In the genomic region with DNA sequence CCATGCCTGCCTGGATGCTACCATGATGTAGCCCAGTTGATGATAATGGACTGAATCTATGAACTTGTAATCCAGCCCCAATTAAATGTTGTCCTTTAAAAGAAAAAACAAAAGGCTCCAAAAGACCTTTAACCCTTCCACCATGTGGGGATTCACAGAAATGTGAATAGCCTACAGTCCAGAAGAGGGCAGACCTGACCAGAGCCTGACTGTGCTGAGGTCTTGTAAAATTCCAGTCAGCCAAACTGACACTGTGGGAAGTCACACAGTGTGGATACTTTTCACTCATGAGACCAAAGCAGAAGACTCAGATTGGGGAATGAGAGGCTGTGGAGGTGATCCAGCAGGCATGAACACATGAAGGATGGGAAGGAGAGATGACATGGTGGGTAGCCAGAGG, we compare ENCODE assay signal across 22 mouse cellular contexts. TPM values are rescaled to one million over a fixed set of nuclear protein-coding genes. Genes with fewer than 3 reads are reported as not detected.
DNase-seq lines count a peak whose midpoint lies in the region; ATAC-seq and TF ChIP-seq lines count a peak whose summit lies in the region.
"Had no signal": no experiment of that assay in that cellular context is flagged by ENCODE, and none has a peak within 500 bp of the region (broad histone marks: within the 10 kb centered on the region; RNA-seq: fewer than 3 reads in every experiment).

No protein-coding gene starts in this region.

- peaks cover 21% of the 10 kb centered on the region for H3K4me1 ChIP-seq in cerebellum, adult 2 months (ENCODE audit: control insufficient read depth, insufficient read depth, low read length)
- no peaks in the 10 kb centered on the region for H3K4me1 ChIP-seq in kidney, adult 2 months (ENCODE audit: control insufficient read depth, insufficient read depth, low read length)
- H3K4me1 ChIP-seq in midbrain, postnatal 0 days (ENCODE audit: insufficient read depth, low read length), result no peaks in the 10 kb centered on the region
- H3K4me1 ChIP-seq in midbrain, embryonic 14.5 days (ENCODE audit: control insufficient read depth, insufficient read depth, low read length), result no peaks in the 10 kb centered on the region
- peaks cover 5% of the 10 kb centered on the region; the same call in 1 of the 2 replicates for H3K4me1 ChIP-seq in forebrain, embryonic 10.5 days
- H3K4me1 ChIP-seq: heart, embryonic 13.5 days; hindbrain, embryonic 12.5 days had no signal

- H3K4me3 ChIP-seq in cerebellum, adult 2 months (replicated peaks; ENCODE audit: insufficient read depth, low read depth, low read length), result no peak overlapping the region
- H3K4me3 ChIP-seq in kidney, adult 2 months (ENCODE audit: insufficient read depth, low read depth, low read length), result no peak overlapping the region
- H3K4me3 ChIP-seq in midbrain, postnatal 0 days (ENCODE audit: low read depth, low read length), result no peak overlapping the region
- no peak overlapping the region for H3K4me3 ChIP-seq in midbrain, embryonic 14.5 days (replicated peaks; ENCODE audit: low read depth, low read length)
- H3K4me3 ChIP-seq in forebrain, embryonic 10.5 days, result no peak overlapping the region
- H3K4me3 ChIP-seq: embryonic facial prominence, embryonic 12.5 days; heart, embryonic 13.5 days; hindbrain, embryonic 12.5 days; limb, embryonic 10.5 days had no signal

- peak in 1 of 2 experiments; percentile 41 for DNase-seq in cerebellum, adult 2 months
- DNase-seq in cerebellum, adult 9-11 months, result no peak
- DNase-seq in kidney, adult 2 months, result peak; percentile 22
- DNase-seq in kidney, postnatal 10 days, result no peak
- no peak for DNase-seq in midbrain, postnatal 0 days (ENCODE audit: low spot score)
- no peak for DNase-seq in midbrain, embryonic 14.5 days
- no peak for DNase-seq in forebrain, embryonic 10.5 days (ENCODE audit: extremely low spot score, low spot score)
- DNase-seq in heart, adult 8-10 months (ENCODE audit: low spot score), result no peak
- DNase-seq: gastrocnemius, postnatal 36 days; lung, adult 18-20 months; thymus, adult 2 months had no signal

- no peaks in the 10 kb centered on the region for H3K27me3 ChIP-seq in cerebellum, adult 2 months (ENCODE audit: control insufficient read depth, insufficient read depth, low read length)
- no peaks in the 10 kb centered on the region for H3K27me3 ChIP-seq in kidney, adult 2 months (replicated peaks; ENCODE audit: control insufficient read depth, insufficient read depth, low read length)
- no peaks in the 10 kb centered on the region for H3K27me3 ChIP-seq in midbrain, postnatal 0 days (ENCODE audit: insufficient read depth, low read length)
- H3K27me3 ChIP-seq in midbrain, embryonic 14.5 days (ENCODE audit: control insufficient read depth, insufficient read depth, low read length), result no peaks in the 10 kb centered on the region
- 0 out of 2 replicates have a peak, but pooled peaks cover under 1% of the 10 kb centered on the region for H3K27me3 ChIP-seq in forebrain, embryonic 10.5 days (ENCODE audit: poor library complexity, severe bottlenecking)
- H3K27me3 ChIP-seq: heart, embryonic 13.5 days had no signal

- H3K4me2 ChIP-seq in midbrain, postnatal 0 days (ENCODE audit: low read depth, low read length, poor library complexity, severe bottlenecking), result no peak overlapping the region
- H3K4me2 ChIP-seq in midbrain, embryonic 14.5 days (ENCODE audit: low read length), result no peak overlapping the region
- H3K4me2 ChIP-seq: embryonic facial prominence, embryonic 12.5 days; heart, embryonic 13.5 days; hindbrain, embryonic 12.5 days had no signal

- H3K9me3 ChIP-seq in midbrain, postnatal 0 days (ENCODE audit: low read length), result no peaks in the 10 kb centered on the region
- H3K9me3 ChIP-seq in midbrain, embryonic 14.5 days (ENCODE audit: control insufficient read depth, low read length), result no peaks in the 10 kb centered on the region
- no peaks in the 10 kb centered on the region for H3K9me3 ChIP-seq in forebrain, embryonic 10.5 days
- H3K9me3 ChIP-seq: embryonic facial prominence, embryonic 12.5 days; heart, embryonic 13.5 days; hindbrain, embryonic 12.5 days; limb, embryonic 10.5 days had no signal

- TF ChIP-seq CTCF in cerebellum, adult 2 months (IDR thresholded peaks at IDR 0.05; ENCODE audit: borderline replicate concordance, insufficient read depth, low read depth, low read length), result peak; percentile 66
- peak; percentile 53 for TF ChIP-seq CTCF in kidney, adult 2 months (conservative IDR thresholded peaks at IDR 0.05; ENCODE audit: insufficient read depth, insufficient read length, low read depth, low read length)
- TF ChIP-seq CTCF in midbrain, postnatal 0 days (IDR thresholded peaks at IDR 0.05), result 0 out of 2 replicates have a peak, but pooled peaks have one; percentile 33

- no peak for TF ChIP-seq POLR2A in cerebellum, adult 2 months (IDR thresholded peaks at IDR 0.05; ENCODE audit: borderline replicate concordance, insufficient read depth, low read length)
- TF ChIP-seq POLR2A in kidney, adult 2 months (IDR thresholded peaks at IDR 0.05; ENCODE audit: low read depth, low read length), result no peak

- no peak overlapping the region for H3K9ac ChIP-seq in midbrain, postnatal 0 days (replicated peaks; ENCODE audit: low read length, poor library complexity, severe bottlenecking)
- no peak overlapping the region for H3K9ac ChIP-seq in midbrain, embryonic 14.5 days (replicated peaks; ENCODE audit: low read length)
- H3K9ac ChIP-seq: embryonic facial prominence, embryonic 12.5 days; heart, embryonic 13.5 days; hindbrain, embryonic 12.5 days had no signal

- no peak for ATAC-seq in midbrain, postnatal 0 days (ENCODE audit: low FRiP score)
- no peak for ATAC-seq in midbrain, embryonic 14.5 days (ENCODE audit: low FRiP score, low TSS enrichment)
- ATAC-seq: intestine, embryonic 16.5 days had no signal

- no peaks in the 10 kb centered on the region for H3K36me3 ChIP-seq in kidney, adult 2 months (ENCODE audit: control insufficient read depth, insufficient read depth, low read length)
- H3K36me3 ChIP-seq in midbrain, postnatal 0 days (ENCODE audit: insufficient read depth, low read length), result no peaks in the 10 kb centered on the region
- H3K36me3 ChIP-seq in midbrain, embryonic 14.5 days (ENCODE audit: control insufficient read depth, insufficient read depth, low read length), result no peaks in the 10 kb centered on the region
- no peaks in the 10 kb centered on the region for H3K36me3 ChIP-seq in forebrain, embryonic 10.5 days (replicated peaks)
- H3K36me3 ChIP-seq: embryonic facial prominence, embryonic 12.5 days; heart, embryonic 13.5 days; hindbrain, embryonic 12.5 days; limb, embryonic 10.5 days had no signal

- H3K27ac ChIP-seq in cerebellum, adult 2 months (ENCODE audit: insufficient read depth, low read length), result no peak overlapping the region
- H3K27ac ChIP-seq in kidney, adult 2 months (ENCODE audit: insufficient read depth, low read depth, low read length), result no peak overlapping the region
- H3K27ac ChIP-seq in midbrain, postnatal 0 days (ENCODE audit: low read depth, low read length), result no peak overlapping the region
- H3K27ac ChIP-seq in midbrain, embryonic 14.5 days (replicated peaks; ENCODE audit: low read depth, low read length), result no peak overlapping the region
- H3K27ac ChIP-seq in forebrain, embryonic 10.5 days, result no peak overlapping the region
- H3K27ac ChIP-seq: embryonic facial prominence, embryonic 12.5 days; heart, embryonic 13.5 days; hindbrain, embryonic 12.5 days; limb, embryonic 10.5 days had no signal

RNA-seq across cellular contexts. Expression of a gene that starts 12.8 kb away (rescaled TPM):
- 175 and 183 TPM in 2 replicates for polyA plus RNA-seq in cerebellum, adult 2 months (2012; rRNA removed)
- polyA plus RNA-seq in kidney, adult 2 months (2012; rRNA removed), result 3.1 and 4.1 TPM in 2 replicates
- 16.4 and 21.8 TPM in 2 replicates for total RNA-seq in midbrain, postnatal 0 days (2014; rRNA removed)
- polyA plus RNA-seq in midbrain, postnatal 0 days (2015; fragmentation: Nextera tagmentation; extraction: Ambion mirVana), result 20.8 and 23.5 TPM in 2 replicates
- polyA plus RNA-seq in midbrain, embryonic 14.5 days (2014; fragmentation: Nextera tagmentation; extraction: Ambion mirVana), result 3.9 and 6.1 TPM in 2 replicates
- polyA plus RNA-seq in forebrain, embryonic 10.5 days (2016; fragmentation: Nextera tagmentation; extraction: Ambion mirVana), result 0.51 and 1.00 TPM in 2 replicates
- 1 to 10 TPM; 2.4 to 4.7 (median 3.4) TPM for total RNA-seq in heart, adult 8-10 months (2022)
- total RNA-seq: megakaryocyte-erythroid progenitor cell, adult 5-6 weeks had no signal

RNA-seq across cellular contexts. Expression of a gene that starts 21.7 kb away (rescaled TPM):
- polyA plus RNA-seq in cerebellum, adult 2 months (2012; rRNA removed), result 1.00 and 1.0 TPM in 2 replicates
- polyA plus RNA-seq in kidney, adult 2 months (2012; rRNA removed), result 0.36 TPM in 1 of 2 replicates, not detected in the other
- total RNA-seq in midbrain, postnatal 0 days (2014; rRNA removed), result 3.3 TPM in 1 of 2 replicates, not detected in the other
- polyA plus RNA-seq in midbrain, postnatal 0 days (2015; fragmentation: Nextera tagmentation; extraction: Ambion mirVana), result not detected in 2 replicates
- 1.8 TPM in 1 of 2 replicates, not detected in the other for polyA plus RNA-seq in midbrain, embryonic 14.5 days (2014; fragmentation: Nextera tagmentation; extraction: Ambion mirVana)
- polyA plus RNA-seq in forebrain, embryonic 10.5 days (2016; fragmentation: Nextera tagmentation; extraction: Ambion mirVana), result not detected in 2 replicates
- 10 to 100 TPM in 1 of 4 experiments, 1 to 10 TPM in 2, under 1 TPM in 1; 0.63 to 14.1 (median 6.3) TPM for total RNA-seq in heart, adult 8-10 months (2022)
- total RNA-seq: megakaryocyte-erythroid progenitor cell, adult 5-6 weeks had no signal
- polyA plus RNA-seq: embryonic facial prominence, embryonic 12.5 days; heart, embryonic 13.5 days; hindbrain, embryonic 12.5 days had no signal

RNA-seq across cellular contexts. Expression of a gene that starts 27.1 kb away (rescaled TPM):
- 401 and 405 TPM in 2 replicates for polyA plus RNA-seq in cerebellum, adult 2 months (2012; rRNA removed)
- polyA plus RNA-seq in kidney, adult 2 months (2012; rRNA removed), result 830 and 897 TPM in 2 replicates
- total RNA-seq in midbrain, postnatal 0 days (2014; rRNA removed), result 520 and 652 TPM in 2 replicates
- polyA plus RNA-seq in midbrain, postnatal 0 days (2015; fragmentation: Nextera tagmentation; extraction: Ambion mirVana), result 320 and 345 TPM in 2 replicates
- polyA plus RNA-seq in midbrain, embryonic 14.5 days (2014; fragmentation: Nextera tagmentation; extraction: Ambion mirVana), result 208 and 229 TPM in 2 replicates
- polyA plus RNA-seq in forebrain, embryonic 10.5 days (2016; fragmentation: Nextera tagmentation; extraction: Ambion mirVana), result 135 and 142 TPM in 2 replicates
- total RNA-seq in heart, adult 8-10 months (2022), result 1,000 to 10,000 TPM; 1,038 to 1,126 (median 1,089) TPM

RNA-seq across cellular contexts. Expression of a gene that starts 57.4 kb away (rescaled TPM):
- not detected in 2 replicates for polyA plus RNA-seq in cerebellum, adult 2 months (2012; rRNA removed)
- not detected in 2 replicates for polyA plus RNA-seq in kidney, adult 2 months (2012; rRNA removed)
- total RNA-seq in midbrain, postnatal 0 days (2014; rRNA removed), result not detected in 2 replicates
- polyA plus RNA-seq in midbrain, postnatal 0 days (2015; fragmentation: Nextera tagmentation; extraction: Ambion mirVana), result not detected in 2 replicates
- not detected in 2 replicates for polyA plus RNA-seq in midbrain, embryonic 14.5 days (2014; fragmentation: Nextera tagmentation; extraction: Ambion mirVana)
- not detected in 2 replicates for polyA plus RNA-seq in forebrain, embryonic 10.5 days (2016; fragmentation: Nextera tagmentation; extraction: Ambion mirVana)
- not detected for total RNA-seq in heart, adult 8-10 months (2022)
- total RNA-seq: adrenal gland, adult 18-20 months; gastrocnemius, postnatal 36 days; layer of hippocampus, postnatal 25 days; megakaryocyte-erythroid progenitor cell, adult 5-6 weeks; monocyte, adult 5-6 weeks had no signal
- polyA plus RNA-seq: brain, embryonic 14.5 days; embryonic facial prominence, embryonic 12.5 days; heart, embryonic 13.5 days; hindbrain, embryonic 12.5 days; intestine, embryonic 16.5 days; limb, embryonic 10.5 days; neural tube, embryonic 14.5 days; thymus, adult 2 months had no signal
